Mouse (Mus musculus) hindbrain, postnatal 0 days (tissue): ENCODE data around the gene Tgfbr2. TPM values are rescaled to one million over a fixed set of nuclear protein-coding genes. Genes with fewer than 3 reads are reported as not detected.

ENCODE experiments used
- ATAC-seq: fragments of 200-750 bp; cut with Nextera tagmentation; 2 replicates; pipeline ENCODE4 v1.8.0; 2017; ENCODE audit warnings: mild to moderate bottlenecking, moderate TSS enrichment, moderate library complexity
- DNase-seq: peaks from one replicate; pipeline ENCODE4 v3.0.0-alpha.2; 2015; ENCODE audit warnings: low spot score
- H3K27ac ChIP-seq: fragments of 300-500 bp; sonication (generic); 2 replicates; pipeline ENCODE4 v1.5.1; 2014; ENCODE audit warnings: mild to moderate bottlenecking
- H3K27me3 ChIP-seq: fragments of 300-500 bp; sonication (generic); 2 replicates; pipeline ENCODE4 v1.6.1; 2014; ENCODE audit warnings: low read length, mixed read lengths; ENCODE audit not compliant: insufficient read depth
- H3K36me3 ChIP-seq: fragments of 300-500 bp; sonication (generic); 2 replicates; pipeline ENCODE4 v1.6.1; 2014; ENCODE audit warnings: low read length, mixed read lengths; ENCODE audit not compliant: insufficient read depth
- H3K4me1 ChIP-seq: fragments of 300-500 bp; sonication (generic); 2 replicates; pipeline ENCODE4 v1.6.1; 2014; ENCODE audit warnings: antibody characterized with exemption, low read length, mixed read lengths; ENCODE audit not compliant: insufficient read depth
- H3K4me2 ChIP-seq: fragments of 300-500 bp; sonication (generic); 2 replicates; pipeline ENCODE4 v1.6.1; 2014; ENCODE audit warnings: low read depth, mild to moderate bottlenecking, low read length, moderate library complexity, mixed read lengths
- H3K4me3 ChIP-seq: fragments of 300-500 bp; sonication (generic); 2 replicates; pipeline ENCODE4 v1.5.1; 2014; ENCODE audit warnings: low read length
- H3K9ac ChIP-seq: fragments of 300-500 bp; sonication (generic); replicated peaks from 2 replicates; pipeline ENCODE4 v1.6.1; 2014; ENCODE audit warnings: mild to moderate bottlenecking, low read length, moderate library complexity, mixed read lengths
- H3K9me3 ChIP-seq: fragments of 300-500 bp; sonication (generic); 2 replicates; pipeline ENCODE4 v1.6.1; 2016; ENCODE audit warnings: low read length, mixed read lengths
- CTCF ChIP-seq: IDR thresholded peaks from 2 replicates; pipeline ENCODE4 v1.5.1; 2016; ENCODE audit warnings: antibody characterized with exemption, control low read depth, low read depth
- WGBS: fragments of 180-500 bp; shearing (Covaris S2); extraction: QIAGEN DNeasy Blood & Tissue Kit; methylation state at CpG from one replicate; pipeline ENCODE4 v1.1.7; 2014; 5-methylcytosine and 5-hydroxymethylcytosine counted together
- polyA plus RNA-seq: library from polyadenylated mRNA; unstranded; fragments of >200 nt; fragmentation: Nextera tagmentation; extraction: Ambion mirVana; gene quantifications from 2 replicates; pipeline ENCODE4 v1.2.1, GENCODE M21; 2015
- total RNA-seq: library from RNA; depleted of rRNA; stranded (reverse); fragments of >200 nt; gene quantifications from 2 replicates; pipeline ENCODE4 v1.2.3, GENCODE M21; 2014

Gene Tgfbr2
- total and polyA plus RNA-seq, 2 experiments from 2014 or later: 7.7 to 21.7 TPM

- Histone ChIP-seq H3K27ac (no peak overlapping the region), H3K36me3 (no peaks in the 10 kb centered on the region), H3K4me1 (peaks cover 5% of the 10 kb centered on the region; the same call in 1 of the 2 replicates), H3K4me3 (peak overlapping the region; percentile 67), H3K4me2 (peak overlapping the region; percentile 98), H3K9ac (no peak overlapping the region), H3K9me3 (no peaks in the 10 kb centered on the region), H3K27me3 (0 out of 2 replicates have a peak, but pooled peaks cover 5% of the 10 kb centered on the region)
- ATAC-seq (no peak), DNase-seq (no peak)
- WGBS: 89% methylated on average over 16 of the region's 16 CpGs
- TF ChIP-seq CTCF: no peak
Measured at GRCm38 (mm10) chr9:116173473-116174170, 1.5 kb downstream of the Tgfbr2 start.

GRCm38 (mm10) chr9:116173059-116173458, 2.1 kb downstream of the Tgfbr2 start:
- no peak for DNase-seq
- no peaks in the 10 kb centered on the region for H3K9me3 ChIP-seq
- H3K4me1 ChIP-seq: peaks cover 5% of the 10 kb centered on the region; the same call in 1 of the 2 replicates
- H3K4me3 ChIP-seq: peak overlapping the region; percentile 2; the same call in 1 of the 2 replicates
- H3K27ac ChIP-seq: no peak overlapping the region
- H3K4me2 ChIP-seq: peak overlapping the region; percentile 98; the same call in 1 of the 2 replicates
- ATAC-seq: no peak
- H3K27me3 ChIP-seq: 0 out of 2 replicates have a peak, but pooled peaks cover 5% of the 10 kb centered on the region
- no peak for TF ChIP-seq CTCF
- H3K9ac ChIP-seq: no peak overlapping the region
- WGBS: 79% methylated on average over 6 of the region's 6 CpGs
- H3K36me3 ChIP-seq: no peaks in the 10 kb centered on the region

GRCm38 (mm10) chr9:116169067-116169466, 6.1 kb downstream of the Tgfbr2 start:
- no peak overlapping the region for H3K4me2 ChIP-seq
- H3K36me3 ChIP-seq: no peaks in the 10 kb centered on the region
- no peak overlapping the region for H3K9ac ChIP-seq
- DNase-seq (no peak), ATAC-seq (no peak)
- WGBS: 73% methylated on average over 6 of the region's 6 CpGs
- H3K27ac ChIP-seq: no peak overlapping the region
- no peaks in the 10 kb centered on the region for H3K27me3 ChIP-seq
- no peak for TF ChIP-seq CTCF
- H3K4me3 ChIP-seq: no peak overlapping the region
- H3K4me1 ChIP-seq: no peaks in the 10 kb centered on the region; the same call in 1 of the 2 replicates
- H3K9me3 ChIP-seq: no peaks in the 10 kb centered on the region

GRCm38 (mm10) chr9:116167304-116167880, 7.8 kb downstream of the Tgfbr2 start:
- no peak for TF ChIP-seq CTCF
- WGBS: 79% methylated on average over 6 of the region's 6 CpGs
- no peak overlapping the region for H3K9ac ChIP-seq

GRCm38 (mm10) chr9:116166363-116166762, 8.8 kb downstream of the Tgfbr2 start:
- no peak overlapping the region for H3K9ac ChIP-seq
- DNase-seq (no peak), ATAC-seq (no peak)
- no peaks in the 10 kb centered on the region for H3K36me3 ChIP-seq
- no peaks in the 10 kb centered on the region; the same call in 1 of the 2 replicates for H3K4me1 ChIP-seq
- no peak overlapping the region for H3K4me2 ChIP-seq
- 72% methylated on average over 6 of the region's 6 CpGs for WGBS
- no peak for TF ChIP-seq CTCF
- H3K4me3 ChIP-seq: no peak overlapping the region
- H3K27me3 ChIP-seq: no peaks in the 10 kb centered on the region
- H3K9me3 ChIP-seq: no peaks in the 10 kb centered on the region
- no peak overlapping the region for H3K27ac ChIP-seq

More at GRCm38 (mm10) chr9:116167304-116167880, 7.8 kb downstream of the Tgfbr2 start:
- H3K4me3 ChIP-seq: no peak overlapping the region
- DNase-seq (no peak), ATAC-seq (no peak)
- no peak overlapping the region for H3K27ac ChIP-seq
- H3K4me1 ChIP-seq: no peaks in the 10 kb centered on the region; the same call in 1 of the 2 replicates
- no peaks in the 10 kb centered on the region for H3K36me3 ChIP-seq
- no peaks in the 10 kb centered on the region for H3K9me3 ChIP-seq
- no peak overlapping the region for H3K4me2 ChIP-seq
- no peaks in the 10 kb centered on the region for H3K27me3 ChIP-seq

- WGBS: 78% methylated on average over 6 of the region's 6 CpGs
- no peaks in the 10 kb centered on the region for H3K27me3 ChIP-seq
- no peak overlapping the region for H3K27ac ChIP-seq
- H3K4me1 ChIP-seq: no peaks in the 10 kb centered on the region
- H3K9ac ChIP-seq: no peak overlapping the region
- no peak overlapping the region for H3K4me3 ChIP-seq
- no peak for ATAC-seq
- TF ChIP-seq CTCF: no peak
- H3K9me3 ChIP-seq: no peaks in the 10 kb centered on the region
- DNase-seq: no peak
- H3K4me2 ChIP-seq: no peak overlapping the region
- H3K36me3 ChIP-seq: no peaks in the 10 kb centered on the region
Measured at GRCm38 (mm10) chr9:116163883-116164282, 11.3 kb downstream of the Tgfbr2 start.
